Mouse (Mus musculus): ENCODE measurements around the gene Haus6.

GRCm38 (mm10) chr4:86559006-86559405, 52.8 kb downstream of the Haus6 start:
- no peak for TF ChIP-seq CTCF (IDR thresholded peaks at IDR 0.05; ENCODE audit: borderline replicate concordance, insufficient read depth, low read length)
- no peak for TF ChIP-seq POLR2A (IDR thresholded peaks at IDR 0.05; ENCODE audit: low read depth, low read length)

All from embryonic fibroblast, embryonic 13.5 days (primary cell).